Mouse (Mus musculus): ENCODE measurements around the gene Csrp1. TPM values are rescaled to one million over a fixed set of nuclear protein-coding genes. Genes with fewer than 3 reads are reported as not detected.

Csrp1 gene
- polyA plus RNA-seq, 1 experiment: 717 TPM

GRCm38 (mm10) chr1:135777046-135777445 is 57.2 kb downstream of the Csrp1 start:
- WGBS: 85% methylated on average over 1 of the region's 1 CpGs
- Histone ChIP-seq H3K4me3 (replicated peaks; ENCODE audit: extremely low read depth, low read depth, low read length) (no peak overlapping the region), H3K4me1 (ENCODE audit: control insufficient read depth, insufficient read depth, low read length) (peaks cover 14% of the 10 kb centered on the region)
- DNase-seq: no peak
- no peak for TF ChIP-seq CTCF (IDR thresholded peaks at IDR 0.05; ENCODE audit: insufficient read depth, low read length)
- no peak for TF ChIP-seq POLR2A (IDR thresholded peaks at IDR 0.05; ENCODE audit: borderline replicate concordance, extremely low read depth, low read depth, low read length)

- no peak for DNase-seq
- Histone ChIP-seq H3K4me3 (replicated peaks; ENCODE audit: extremely low read depth, low read depth, low read length) (no peak within 1 kb of the TSS), H3K4me1 (ENCODE audit: control insufficient read depth, insufficient read depth, low read length) (peaks cover 14% of the 10 kb centered on the region)
- 12% methylated on average over 22 of the region's 22 CpGs for WGBS
- TF ChIP-seq CTCF (IDR thresholded peaks at IDR 0.05; ENCODE audit: insufficient read depth, low read length) (no peak), POLR2A (IDR thresholded peaks at IDR 0.05; ENCODE audit: borderline replicate concordance, extremely low read depth, low read depth, low read length) (no peak)
Observed at GRCm38 (mm10) chr1:135778780-135779535, 59.1 kb downstream of the Csrp1 start, which contains the start of gene Tnni1. TSS of gene Tnni1 (plus strand) at chr1:135779434.

DNA sequence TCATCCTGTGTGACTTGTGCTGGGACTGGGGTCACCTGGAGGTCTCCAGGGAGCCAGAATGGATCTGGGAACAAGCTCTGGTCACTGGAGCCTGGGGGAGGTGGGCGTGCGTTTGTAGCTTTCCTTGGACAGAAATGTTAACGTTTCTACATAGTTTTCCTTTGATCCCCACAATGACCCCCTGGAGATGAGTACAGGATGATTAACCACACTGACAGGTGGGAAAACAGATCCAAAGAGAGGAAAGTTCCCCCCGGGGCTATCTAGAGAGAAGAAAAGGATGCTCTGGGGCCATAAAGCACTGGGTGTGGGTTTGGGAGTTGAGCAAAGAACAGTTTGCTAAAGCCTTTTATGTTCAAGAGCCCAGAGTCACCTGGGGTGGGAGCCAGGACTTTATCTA is 60.8 kb downstream of the Csrp1 start:
- Histone ChIP-seq H3K4me3 (replicated peaks; ENCODE audit: extremely low read depth, low read depth, low read length) (no peak overlapping the region), H3K4me1 (ENCODE audit: control insufficient read depth, insufficient read depth, low read length) (peaks cover 14% of the 10 kb centered on the region)
- no peak for DNase-seq
- TF ChIP-seq POLR2A (IDR thresholded peaks at IDR 0.05; ENCODE audit: borderline replicate concordance, extremely low read depth, low read depth, low read length): no peak
- WGBS: 70% methylated on average over 4 of the region's 4 CpGs

GRCm38 (mm10) chr1:135781220-135781619 is 61.4 kb downstream of the Csrp1 start:
- H3K4me1 ChIP-seq (ENCODE audit: control insufficient read depth, insufficient read depth, low read length): peaks cover 13% of the 10 kb centered on the region
- H3K4me3 ChIP-seq (replicated peaks; ENCODE audit: extremely low read depth, low read depth, low read length): no peak overlapping the region
- TF ChIP-seq CTCF (IDR thresholded peaks at IDR 0.05; ENCODE audit: insufficient read depth, low read length): peak; percentile 98
- no peak for TF ChIP-seq POLR2A (IDR thresholded peaks at IDR 0.05; ENCODE audit: borderline replicate concordance, extremely low read depth, low read depth, low read length)
- WGBS: 10% methylated on average over 13 of the region's 13 CpGs
- DNase-seq: peak; percentile 75

DNA sequence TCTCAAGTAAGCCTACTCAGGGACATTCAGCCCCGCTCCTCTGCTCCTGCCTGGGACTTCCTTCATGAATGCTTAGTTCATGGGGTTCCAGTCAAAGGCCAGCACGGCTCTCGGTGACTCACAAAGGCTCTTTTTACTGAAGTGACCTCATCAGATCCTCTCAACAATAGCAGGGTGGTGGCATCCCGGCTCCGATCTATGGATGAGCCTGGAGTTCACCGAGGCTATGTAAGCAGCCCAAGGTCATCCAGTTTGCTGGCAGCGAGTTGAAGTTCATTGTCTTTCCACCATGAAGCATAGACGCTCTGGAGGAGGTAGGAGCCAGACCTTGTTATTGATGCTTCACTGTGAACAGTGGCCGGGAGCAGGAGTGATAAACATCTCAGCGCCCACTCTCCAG is 63.0 kb downstream of the Csrp1 start:
- Histone ChIP-seq H3K4me3 (replicated peaks; ENCODE audit: extremely low read depth, low read depth, low read length) (no peak overlapping the region), H3K4me1 (ENCODE audit: control insufficient read depth, insufficient read depth, low read length) (peaks cover 8% of the 10 kb centered on the region)
- no peak for TF ChIP-seq CTCF (IDR thresholded peaks at IDR 0.05; ENCODE audit: insufficient read depth, low read length)
- no peak for TF ChIP-seq POLR2A (IDR thresholded peaks at IDR 0.05; ENCODE audit: borderline replicate concordance, extremely low read depth, low read depth, low read length)
- 49% methylated on average over 10 of the region's 10 CpGs for WGBS
- DNase-seq: no peak

DNA sequence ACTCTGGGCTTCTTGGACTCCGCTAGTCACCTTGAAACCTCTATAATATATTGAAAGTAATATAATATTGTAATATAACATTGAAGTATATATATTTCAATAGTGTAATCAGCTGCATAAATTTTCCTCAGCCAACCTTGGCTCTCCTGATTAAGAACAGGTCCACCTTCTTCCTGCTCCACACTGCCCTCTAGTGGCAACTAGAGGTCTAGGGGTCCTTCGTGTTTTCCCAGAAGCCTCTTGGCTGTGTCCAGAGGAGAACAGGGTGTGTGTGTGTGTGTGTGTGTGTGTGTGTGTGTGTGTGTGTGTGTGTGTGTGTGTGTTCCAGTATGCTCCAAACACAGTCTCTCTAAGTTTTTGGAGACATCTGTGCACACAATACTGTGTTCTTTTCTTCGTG is 67.9 kb downstream of the Csrp1 start:
- TF ChIP-seq POLR2A (IDR thresholded peaks at IDR 0.05; ENCODE audit: borderline replicate concordance, extremely low read depth, low read depth, low read length) (no peak), CTCF (IDR thresholded peaks at IDR 0.05; ENCODE audit: insufficient read depth, low read length) (peak; percentile 74)
- DNase-seq: peak; percentile 61
- no peak overlapping the region for H3K4me3 ChIP-seq (replicated peaks; ENCODE audit: extremely low read depth, low read depth, low read length)
- 50% methylated on average over 3 of the region's 3 CpGs for WGBS
- H3K4me1 ChIP-seq (ENCODE audit: control insufficient read depth, insufficient read depth, low read length): peaks cover 3% of the 10 kb centered on the region; the same call in 1 of the 2 replicates

DNA sequence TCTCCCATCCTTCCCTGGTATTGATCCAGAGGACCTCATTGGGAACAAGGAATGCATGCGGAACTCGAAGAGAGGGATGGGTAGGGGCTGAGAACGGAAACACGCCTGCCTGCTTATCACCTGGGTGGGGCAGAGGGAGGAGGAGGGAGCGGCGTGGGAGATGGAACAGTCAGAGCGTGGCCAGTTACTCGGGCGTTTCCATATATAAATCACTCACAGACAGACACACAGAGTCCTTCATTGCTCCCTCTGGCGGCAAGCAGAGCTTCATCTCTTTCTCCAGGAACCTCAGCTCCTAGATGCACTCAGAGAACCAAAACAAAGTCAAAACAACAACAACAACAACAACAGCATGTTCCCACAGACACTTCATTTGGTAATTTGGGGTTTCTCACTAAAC is 68.8 kb downstream of the Csrp1 start:
- no peak for DNase-seq
- 12% methylated on average over 10 of the region's 10 CpGs for WGBS
- TF ChIP-seq CTCF (IDR thresholded peaks at IDR 0.05; ENCODE audit: insufficient read depth, low read length) (peak; percentile 15), POLR2A (IDR thresholded peaks at IDR 0.05; ENCODE audit: borderline replicate concordance, extremely low read depth, low read depth, low read length) (no peak)
- H3K4me1 ChIP-seq (ENCODE audit: control insufficient read depth, insufficient read depth, low read length): peaks cover 6% of the 10 kb centered on the region; the same call in 1 of the 2 replicates
- H3K4me3 ChIP-seq (replicated peaks; ENCODE audit: extremely low read depth, low read depth, low read length): no peak overlapping the region

DNA sequence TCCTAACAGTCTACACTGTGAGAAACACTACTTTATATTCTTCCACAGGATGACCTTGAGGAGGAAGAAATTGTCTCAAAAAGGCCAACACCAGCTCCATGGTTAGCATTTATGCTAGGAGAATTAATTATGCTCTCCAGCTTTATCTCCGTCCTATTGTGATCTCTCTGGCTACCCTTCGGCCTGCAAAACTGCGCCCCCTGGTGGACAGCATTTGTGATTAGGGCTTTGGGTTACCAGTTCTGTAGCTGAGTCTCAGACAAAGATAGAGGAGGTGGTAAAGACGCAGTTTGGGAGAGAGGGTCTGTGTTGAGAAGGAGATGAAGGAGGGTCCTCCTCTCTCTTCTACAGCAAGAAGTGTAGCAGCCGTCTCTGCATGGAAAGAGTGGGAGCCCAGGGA is 70.0 kb downstream of the Csrp1 start:
- 14% methylated on average over 5 of the region's 5 CpGs for WGBS

GRCm38 (mm10) chr1:135792143-135792939 is 72.5 kb downstream of the Csrp1 start:
- no peak for DNase-seq
- TF ChIP-seq CTCF (IDR thresholded peaks at IDR 0.05; ENCODE audit: insufficient read depth, low read length) (no peak), POLR2A (IDR thresholded peaks at IDR 0.05; ENCODE audit: borderline replicate concordance, extremely low read depth, low read depth, low read length) (no peak)
- WGBS: 83% methylated on average over 13 of the region's 13 CpGs
- H3K4me1 ChIP-seq (ENCODE audit: control insufficient read depth, insufficient read depth, low read length): peaks cover 11% of the 10 kb centered on the region; the same call in 1 of the 2 replicates
- H3K4me3 ChIP-seq (replicated peaks; ENCODE audit: extremely low read depth, low read depth, low read length): no peak overlapping the region

More for the DNA sequence above, 70.0 kb downstream of the Csrp1 start:
- peak; percentile 77 for DNase-seq
- TF ChIP-seq CTCF (IDR thresholded peaks at IDR 0.05; ENCODE audit: insufficient read depth, low read length): peak; percentile 88
- no peak for TF ChIP-seq POLR2A (IDR thresholded peaks at IDR 0.05; ENCODE audit: borderline replicate concordance, extremely low read depth, low read depth, low read length)
- H3K4me1 ChIP-seq (ENCODE audit: control insufficient read depth, insufficient read depth, low read length): peaks cover 10% of the 10 kb centered on the region; the same call in 1 of the 2 replicates
- H3K4me3 ChIP-seq (replicated peaks; ENCODE audit: extremely low read depth, low read depth, low read length): no peak overlapping the region
